Mouse (Mus musculus) brain, embryonic 18.5 days (tissue): ENCODE data around the gene 1700067K01Rik.

ENCODE experiments used
- DNase-seq: peaks from one replicate; pipeline ENCODE4 v3.0.0-alpha.2; 2012; ENCODE audit warnings: low read depth, low spot score

Gene 1700067K01Rik

GRCm38 (mm10) chr8:84053229-84053628 lies 51.9 kb downstream of the 1700067K01Rik start:
- DNase-seq, result no peak
